Mouse (Mus musculus) cerebellum, postnatal 25 days (tissue): ENCODE data around the gene Sgtb.

ENCODE experiments used
- DNase-seq, 2 experiments: peaks; one replicate each; pipeline ENCODE4 v3.0.0; 2021; ENCODE audit warnings: mixed read lengths in 2 of 2

The Sgtb gene

GRCm38 (mm10) chr13:104179176-104179888 is 69.8 kb downstream of the Sgtb start:
- DNase-seq, result no peak

DNA sequence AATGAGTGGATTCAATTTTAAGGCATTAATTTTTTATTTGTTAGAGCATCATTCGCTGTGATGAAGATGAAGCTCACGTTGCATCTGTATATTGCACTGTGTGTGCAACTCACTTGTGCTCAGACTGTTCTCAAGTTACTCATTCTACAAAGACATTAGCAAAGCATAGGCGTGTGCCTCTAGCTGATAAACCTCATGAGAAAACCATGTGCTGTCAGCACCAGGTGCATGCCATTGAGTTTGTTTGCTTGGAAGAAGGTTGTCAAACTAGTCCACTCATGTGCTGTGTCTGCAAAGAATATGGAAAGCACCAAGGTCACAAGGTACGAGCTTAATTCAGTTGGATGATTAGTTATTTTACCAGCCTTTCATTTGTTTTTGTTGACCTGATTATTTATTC is 77.8 kb downstream of the Sgtb start:
- no peak for DNase-seq
